Mouse (Mus musculus) heart, embryonic 12.5 days (tissue): Measurements from ENCODE around the gene Iqck. TPM values are rescaled to one million over a fixed set of nuclear protein-coding genes. Genes with fewer than 3 reads are reported as not detected.

ENCODE experiments used
- ATAC-seq: fragments of 200-750 bp; cut with Nextera tagmentation; 2 replicates; pipeline ENCODE4 v1.8.0; 2017; ENCODE audit warnings: moderate TSS enrichment, moderate library complexity; ENCODE audit not compliant: insufficient number of reproducible peaks, low FRiP score
- H3K27ac ChIP-seq: fragments of 300-500 bp; sonication (generic); 2 replicates; pipeline ENCODE4 v1.5.1; 2016; ENCODE audit warnings: mild to moderate bottlenecking, moderate library complexity; ENCODE audit not compliant: poor library complexity, severe bottlenecking
- H3K27me3 ChIP-seq: fragments of 300-500 bp; sonication (generic); replicated peaks from 2 replicates; pipeline ENCODE4 v1.6.1; 2016; ENCODE audit warnings: mild to moderate bottlenecking, moderate library complexity
- H3K36me3 ChIP-seq: fragments of 300-500 bp; sonication (generic); 2 replicates; pipeline ENCODE4 v1.6.1; 2016; ENCODE audit warnings: mild to moderate bottlenecking, moderate library complexity
- H3K4me1 ChIP-seq: fragments of 300-500 bp; sonication (generic); replicated peaks from 2 replicates; pipeline ENCODE4 v1.6.1; 2016; ENCODE audit warnings: mild to moderate bottlenecking
- H3K4me2 ChIP-seq: fragments of 300-500 bp; sonication (generic); 2 replicates; pipeline ENCODE4 v1.6.1; 2016; ENCODE audit warnings: mild to moderate bottlenecking, moderate library complexity
- H3K4me3 ChIP-seq: fragments of 300-500 bp; sonication (generic); 2 replicates; pipeline ENCODE4 v1.5.1; 2016; ENCODE audit warnings: mild to moderate bottlenecking
- H3K9ac ChIP-seq: fragments of 300-500 bp; sonication (generic); 2 replicates; pipeline ENCODE4 v1.6.1; 2016; ENCODE audit warnings: mild to moderate bottlenecking, moderate library complexity
- H3K9me3 ChIP-seq: fragments of 300-500 bp; sonication (generic); replicated peaks from 2 replicates; pipeline ENCODE4 v1.6.1; 2016; ENCODE audit warnings: mild to moderate bottlenecking, moderate library complexity
- whole genome bisulfite sequencing: fragments of 180-500 bp; shearing (Covaris S2); methylation state at CpG from one replicate; pipeline ENCODE4 v1.1.7; 2016; 5-methylcytosine and 5-hydroxymethylcytosine counted together
- polyA plus RNA-seq: library from polyadenylated mRNA; unstranded; fragments of >200 nt; fragmentation: Nextera tagmentation; extraction: Ambion mirVana; gene quantifications from 2 replicates; pipeline ENCODE4 v1.2.1, GENCODE M21; 2016

Gene Iqck
- polyA plus RNA-seq, 1 experiment from 2014 or later: 1.5 TPM

DNA sequence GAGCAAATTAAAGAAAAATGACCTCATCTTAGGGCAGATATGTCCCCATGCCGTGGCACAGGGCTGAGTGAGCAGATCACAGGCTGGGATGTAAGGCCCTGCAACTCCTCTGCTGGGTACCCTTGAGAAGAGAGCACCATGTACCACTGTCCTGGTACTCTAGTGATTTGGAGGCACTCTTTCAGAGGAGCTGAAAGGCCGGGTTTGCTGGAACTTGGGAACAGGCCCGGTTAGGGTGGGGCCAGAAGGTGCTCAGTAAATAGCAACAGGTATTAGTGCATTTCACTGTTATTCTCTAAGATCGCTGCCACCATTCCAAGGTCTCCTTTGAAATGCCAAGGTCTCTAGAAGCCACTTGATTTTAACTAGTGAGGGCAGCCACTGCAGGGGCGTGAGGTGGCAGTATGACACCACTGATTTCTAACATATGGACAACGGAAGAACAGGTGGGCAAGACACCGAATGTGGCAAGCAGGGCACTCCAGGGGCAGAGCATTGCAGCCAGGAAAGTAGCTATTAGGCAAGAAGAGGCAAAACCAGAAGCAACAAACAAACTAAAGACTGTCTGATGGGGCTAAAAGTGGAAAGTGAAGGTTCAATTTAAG, 59.1 kb downstream of the Iqck start:
- Histone ChIP-seq H3K27ac (no peak overlapping the region), H3K4me2 (no peak overlapping the region), H3K4me1 (peaks cover 6% of the 10 kb centered on the region; the same call in 1 of the 2 replicates), H3K27me3 (peaks cover 4% of the 10 kb centered on the region; the same call in 1 of the 2 replicates), H3K36me3 (no peaks in the 10 kb centered on the region), H3K9me3 (peaks cover 4% of the 10 kb centered on the region), H3K4me3 (no peak overlapping the region), H3K9ac (no peak overlapping the region)
- WGBS: 79% methylated on average over 7 of the region's 7 CpGs
- no peak for ATAC-seq

- Histone ChIP-seq H3K4me1 (peaks cover 8% of the 10 kb centered on the region; the same call in 1 of the 2 replicates), H3K9me3 (no peaks in the 10 kb centered on the region), H3K9ac (no peak overlapping the region), H3K27ac (no peak overlapping the region), H3K36me3 (no peaks in the 10 kb centered on the region), H3K4me2 (no peak overlapping the region), H3K27me3 (no peaks in the 10 kb centered on the region; the same call in 1 of the 2 replicates), H3K4me3 (no peak overlapping the region)
- 39% methylated on average over 10 of the region's 10 CpGs for WGBS
- ATAC-seq: no peak
Measured at GRCm38 (mm10) chr7:118919261-118920006, 63.9 kb downstream of the Iqck start.

DNA sequence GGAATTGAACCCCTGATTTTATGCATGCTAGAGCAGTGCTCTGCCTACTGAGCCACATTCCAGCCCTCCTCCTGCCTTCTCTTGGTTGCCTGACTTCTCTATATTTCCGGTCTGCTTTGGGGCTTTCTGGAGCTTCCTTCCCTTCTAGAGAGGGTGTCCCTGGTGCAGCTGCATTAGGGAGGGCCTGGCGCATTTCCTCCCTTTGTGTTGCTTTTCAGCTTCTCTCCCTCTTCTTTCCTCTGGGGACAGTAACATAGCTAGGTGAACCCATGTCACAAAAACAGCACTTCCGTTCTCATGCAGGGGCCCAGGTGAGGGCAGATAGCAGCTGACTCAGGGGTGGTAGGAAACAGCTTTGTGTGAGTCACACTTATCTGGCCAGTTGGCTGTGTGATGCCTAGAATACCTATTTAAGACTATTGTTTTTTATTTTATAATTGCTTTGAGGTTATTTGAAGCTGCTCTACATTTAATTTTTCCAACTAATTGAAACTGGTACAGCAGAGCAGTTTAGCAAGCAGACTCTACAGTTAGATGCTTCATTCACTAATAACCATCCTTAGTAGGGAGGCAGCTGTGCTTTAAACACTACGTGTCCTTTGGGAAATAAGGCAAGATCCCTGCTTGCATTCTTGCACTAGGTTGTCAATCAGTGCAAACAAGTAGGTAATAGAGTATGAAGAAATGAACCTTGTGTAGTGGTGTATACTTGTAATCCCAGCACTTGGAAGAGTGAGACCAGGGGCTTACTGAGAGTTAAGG, 67.1 kb downstream of the Iqck start:
- no peak overlapping the region for H3K9ac ChIP-seq

GRCm38 (mm10) chr7:118925547-118925946, 70.0 kb downstream of the Iqck start:
- 80% methylated on average over 3 of the region's 3 CpGs for WGBS
- Histone ChIP-seq H3K36me3 (no peaks in the 10 kb centered on the region), H3K4me1 (peaks cover 17% of the 10 kb centered on the region), H3K27ac (no peak overlapping the region), H3K4me2 (no peak overlapping the region), H3K9me3 (no peaks in the 10 kb centered on the region), H3K27me3 (no peaks in the 10 kb centered on the region), H3K9ac (no peak overlapping the region), H3K4me3 (no peak overlapping the region)
- no peak for ATAC-seq

More for the DNA sequence above, 67.1 kb downstream of the Iqck start:
- Histone ChIP-seq H3K4me3 (no peak overlapping the region), H3K36me3 (no peaks in the 10 kb centered on the region), H3K4me1 (peaks cover 8% of the 10 kb centered on the region; the same call in 1 of the 2 replicates), H3K27ac (no peak overlapping the region), H3K4me2 (no peak overlapping the region), H3K27me3 (no peaks in the 10 kb centered on the region), H3K9me3 (no peaks in the 10 kb centered on the region)
- WGBS: 53% methylated on average over 4 of the region's 4 CpGs
- peak; percentile 48; the same call in 1 of the 2 replicates for ATAC-seq

- Histone ChIP-seq H3K4me3 (no peak overlapping the region), H3K27ac (no peak overlapping the region), H3K9ac (no peak overlapping the region), H3K4me2 (no peak overlapping the region), H3K4me1 (peaks cover 18% of the 10 kb centered on the region), H3K27me3 (no peaks in the 10 kb centered on the region), H3K9me3 (no peaks in the 10 kb centered on the region), H3K36me3 (no peaks in the 10 kb centered on the region)
- ATAC-seq: no peak
- 79% methylated on average over 6 of the region's 6 CpGs for WGBS
Measured at GRCm38 (mm10) chr7:118926516-118927260, 71.1 kb downstream of the Iqck start.

DNA sequence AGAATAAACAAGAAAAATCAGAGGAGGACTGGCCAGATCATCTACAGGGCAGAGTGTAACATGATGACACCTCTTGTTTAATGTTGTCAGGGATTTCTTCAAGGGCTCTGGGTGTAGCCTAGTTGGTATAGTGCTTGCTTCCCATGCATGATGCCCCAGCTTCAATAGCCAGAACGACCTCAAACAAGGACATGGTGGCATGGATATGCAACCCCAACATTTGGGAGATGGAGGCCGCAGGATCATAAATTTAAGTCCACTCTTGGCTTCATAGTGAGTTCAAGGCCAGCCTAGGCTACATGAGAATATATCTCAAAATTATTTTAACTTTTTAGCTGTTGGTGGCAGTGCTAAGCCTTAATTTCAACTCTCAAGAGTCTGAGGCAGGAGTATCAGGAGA, 71.7 kb downstream of the Iqck start:
- H3K9me3 ChIP-seq: no peaks in the 10 kb centered on the region
- H3K27ac ChIP-seq: no peak overlapping the region
- 92% methylated on average over 2 of the region's 2 CpGs for WGBS

GRCm38 (mm10) chr7:118928316-118928715, 72.8 kb downstream of the Iqck start:
- no peak overlapping the region for H3K27ac ChIP-seq
- peaks cover 18% of the 10 kb centered on the region for H3K4me1 ChIP-seq
- 91% methylated on average over 3 of the region's 3 CpGs for WGBS
- no peak overlapping the region for H3K4me3 ChIP-seq
- no peak overlapping the region for H3K4me2 ChIP-seq
- no peaks in the 10 kb centered on the region for H3K36me3 ChIP-seq
- no peak for ATAC-seq
- H3K27me3 ChIP-seq: no peaks in the 10 kb centered on the region
- H3K9ac ChIP-seq: no peak overlapping the region
- H3K9me3 ChIP-seq: no peaks in the 10 kb centered on the region

More for the DNA sequence above, 71.7 kb downstream of the Iqck start:
- H3K4me2 ChIP-seq: no peak overlapping the region
- no peak overlapping the region for H3K9ac ChIP-seq
- H3K4me3 ChIP-seq: no peak overlapping the region
- peaks cover 18% of the 10 kb centered on the region for H3K4me1 ChIP-seq
- no peak for ATAC-seq
- no peaks in the 10 kb centered on the region for H3K36me3 ChIP-seq
- no peaks in the 10 kb centered on the region for H3K27me3 ChIP-seq

GRCm38 (mm10) chr7:118928916-118929315, 73.4 kb downstream of the Iqck start:
- Histone ChIP-seq H3K27ac (no peak overlapping the region), H3K27me3 (no peaks in the 10 kb centered on the region), H3K36me3 (no peaks in the 10 kb centered on the region), H3K4me3 (no peak overlapping the region), H3K4me1 (peaks cover 18% of the 10 kb centered on the region), H3K9ac (no peak overlapping the region), H3K9me3 (no peaks in the 10 kb centered on the region), H3K4me2 (no peak overlapping the region)
- WGBS: 55% methylated on average over 8 of the region's 8 CpGs
- ATAC-seq: no peak

DNA sequence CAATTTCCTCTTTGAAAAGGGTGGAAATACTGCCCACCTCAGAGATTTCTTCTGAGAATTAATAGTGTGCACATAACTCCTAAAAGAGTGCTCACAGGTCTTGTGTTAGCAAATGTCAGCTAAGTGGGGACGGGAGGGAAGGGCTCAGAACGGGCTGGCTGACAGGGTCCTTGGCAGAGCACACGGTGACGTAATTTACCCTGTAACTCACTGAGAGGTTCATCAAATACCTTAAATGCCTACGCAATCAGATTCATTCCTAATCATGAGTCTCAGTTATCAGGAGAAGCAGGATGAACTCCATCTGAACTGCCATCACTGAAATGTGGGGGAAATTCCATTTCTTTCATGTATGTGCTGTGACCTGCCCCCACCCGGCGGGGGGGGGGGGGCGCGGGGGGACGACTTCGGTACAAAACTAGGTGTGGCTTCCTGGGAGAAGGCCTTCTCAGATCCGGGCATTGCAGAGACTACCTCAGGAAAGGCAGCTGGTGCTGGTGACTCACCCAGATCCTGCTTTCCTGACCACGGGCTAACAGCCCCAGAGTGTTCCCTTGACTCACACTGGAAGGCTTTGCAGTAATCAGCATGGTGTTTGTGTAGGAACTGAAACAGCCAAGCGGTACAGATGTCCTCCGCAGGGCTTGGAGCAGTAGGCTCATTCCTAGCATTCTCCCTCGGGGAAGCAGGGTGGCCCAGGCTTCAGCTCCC, 74.2 kb downstream of the Iqck start:
- Histone ChIP-seq H3K4me1 (peaks cover 18% of the 10 kb centered on the region), H3K9ac (no peak overlapping the region), H3K36me3 (no peaks in the 10 kb centered on the region), H3K4me2 (peak overlapping the region; percentile 54), H3K27ac (peak overlapping the region; percentile 75), H3K27me3 (no peaks in the 10 kb centered on the region), H3K4me3 (no peak overlapping the region; the same call in 1 of the 2 replicates), H3K9me3 (no peaks in the 10 kb centered on the region)
- ATAC-seq: peak; percentile 77
- 9% methylated on average over 16 of the region's 16 CpGs for WGBS
